Mouse (Mus musculus): ENCODE measurements around the gene Golga5. TPM values are rescaled to one million over a fixed set of nuclear protein-coding genes. Genes with fewer than 3 reads are reported as not detected.
"Not testable (repeated sequence)": the region's sequence is repeated elsewhere in the genome, so short reads cannot be mapped to it uniquely, and the experiment has no call there.

Golga5 gene
- polyA plus RNA-seq, 1 experiment, result 11.4 TPM

DNA sequence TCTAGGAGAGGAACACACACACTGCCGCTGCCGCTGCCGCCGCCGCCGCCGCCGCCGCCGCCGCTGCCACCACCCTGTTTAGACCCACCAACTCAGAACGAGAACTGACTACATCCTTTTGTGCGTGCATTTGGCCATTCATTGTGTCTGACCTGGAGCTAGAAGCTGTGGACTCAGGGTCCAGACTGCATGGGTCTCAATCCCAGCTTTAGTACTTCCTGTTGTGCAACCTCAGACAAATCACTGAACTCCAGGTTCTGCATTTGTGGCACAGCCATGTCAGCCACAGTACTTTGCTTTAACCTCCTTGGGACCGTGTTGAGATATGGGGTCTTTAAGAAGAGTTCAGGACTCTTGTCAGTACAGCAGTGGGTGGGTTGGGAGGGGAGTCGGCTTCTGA lies 26.3 kb upstream of the Golga5 start:
- no peak for DNase-seq (ENCODE audit: low read depth, low spot score)
- 84% methylated on average over 15 of the region's 15 CpGs for WGBS

DNA sequence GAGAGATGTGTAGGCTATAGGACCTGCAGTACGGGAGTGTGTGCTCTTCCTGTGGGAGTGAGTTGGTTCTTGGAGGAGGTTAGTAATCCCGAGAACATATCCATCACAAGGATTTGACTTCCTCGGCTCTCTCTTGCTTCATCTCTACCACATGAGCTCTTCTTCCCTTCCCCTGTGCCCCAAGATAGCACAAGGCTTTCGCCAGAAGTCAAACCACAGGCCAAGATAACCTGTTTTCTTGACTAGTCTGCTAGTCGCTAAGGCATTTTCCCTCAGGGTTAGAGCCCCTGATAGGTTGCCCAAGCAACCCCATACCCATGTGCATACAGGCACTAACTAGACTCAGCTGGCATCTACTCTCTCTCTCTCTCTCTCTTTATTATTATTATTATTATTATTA lies 25.3 kb upstream of the Golga5 start:
- DNase-seq (ENCODE audit: low read depth, low spot score), result no peak
- WGBS, result 83% methylated on average over 5 of the region's 5 CpGs

DNA sequence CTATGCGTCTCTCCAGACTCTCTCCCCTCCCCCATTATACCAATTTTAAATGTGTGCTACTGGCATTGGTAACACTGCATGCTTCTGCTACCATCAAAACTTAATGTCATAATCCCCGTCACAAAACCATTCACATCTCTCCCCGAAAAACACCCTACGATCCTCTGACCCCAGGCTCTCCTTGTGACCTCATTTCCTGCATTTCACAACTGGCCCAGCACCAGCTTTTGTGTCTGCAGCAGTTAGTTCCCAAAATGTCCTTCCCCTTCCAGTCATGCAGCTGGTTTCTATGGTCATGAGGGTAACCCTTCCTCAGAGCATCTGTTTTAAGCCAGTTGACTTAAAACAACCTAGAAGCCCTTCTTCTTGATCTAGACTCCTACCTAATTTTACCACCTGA lies 23.5 kb upstream of the Golga5 start:
- 68% methylated on average over 4 of the region's 4 CpGs for WGBS
- no peak for DNase-seq (ENCODE audit: low read depth, low spot score)

DNA sequence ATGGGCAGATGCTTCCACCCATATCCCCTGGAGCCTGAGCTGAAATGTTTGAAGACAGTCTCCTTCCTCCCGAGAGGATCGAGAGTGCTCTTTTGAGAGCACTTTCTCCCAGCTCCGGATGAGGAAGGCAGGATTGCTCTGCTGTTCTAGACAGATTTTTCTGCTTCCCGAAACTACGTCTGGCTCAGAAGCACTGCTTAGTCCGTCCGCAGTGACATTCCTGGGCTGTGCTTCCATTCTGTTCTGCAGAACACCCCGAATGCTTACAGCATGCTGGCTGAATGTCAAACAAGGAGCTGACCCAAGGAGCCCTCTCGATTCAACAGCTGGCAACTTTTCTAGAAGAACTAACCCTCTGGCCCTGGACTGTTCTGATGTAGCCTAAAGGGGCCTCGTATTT lies 18.5 kb upstream of the Golga5 start:
- 65% methylated on average over 10 of the region's 10 CpGs for WGBS

DNA sequence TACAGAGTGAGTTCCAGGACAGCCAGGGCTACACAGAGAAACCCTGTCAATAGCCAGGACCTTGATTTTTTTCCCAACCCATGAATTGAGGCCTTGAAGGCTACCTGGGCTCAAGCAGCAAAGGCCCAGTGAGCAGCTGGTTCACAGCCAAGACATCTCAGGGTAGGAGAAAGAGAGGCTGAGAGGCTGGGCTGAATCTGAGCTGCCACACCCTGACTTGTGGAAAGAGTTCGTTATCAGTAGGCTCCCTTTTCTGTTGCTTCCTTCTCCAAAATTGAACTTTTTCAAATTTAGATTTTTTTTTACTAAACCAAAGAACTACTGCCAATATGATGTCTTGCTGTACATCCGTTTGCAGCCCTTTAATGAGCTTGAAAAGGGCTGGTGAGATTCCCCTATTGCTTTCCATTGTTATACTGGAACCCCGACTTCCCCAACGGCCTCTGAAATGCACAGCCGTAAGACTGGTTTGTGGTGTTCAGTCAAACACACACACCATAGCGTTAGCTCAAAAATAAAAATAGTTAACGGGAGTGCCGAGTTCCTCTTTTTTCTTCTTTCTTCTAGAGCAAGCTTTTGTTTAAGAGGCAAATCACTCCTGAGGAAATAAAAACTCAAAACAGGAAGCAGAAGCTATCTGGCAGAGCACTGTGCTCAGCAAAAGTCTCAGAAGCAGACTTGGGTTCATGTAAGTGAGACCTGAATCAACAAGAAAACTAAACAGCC lies 17.6 kb upstream of the Golga5 start:
- DNase-seq (ENCODE audit: low read depth, low spot score), result no peak
- 73% methylated on average over 8 of the region's 8 CpGs for WGBS

More for the DNA sequence above, 18.5 kb upstream of the Golga5 start:
- DNase-seq (ENCODE audit: low read depth, low spot score), result no peak

DNA sequence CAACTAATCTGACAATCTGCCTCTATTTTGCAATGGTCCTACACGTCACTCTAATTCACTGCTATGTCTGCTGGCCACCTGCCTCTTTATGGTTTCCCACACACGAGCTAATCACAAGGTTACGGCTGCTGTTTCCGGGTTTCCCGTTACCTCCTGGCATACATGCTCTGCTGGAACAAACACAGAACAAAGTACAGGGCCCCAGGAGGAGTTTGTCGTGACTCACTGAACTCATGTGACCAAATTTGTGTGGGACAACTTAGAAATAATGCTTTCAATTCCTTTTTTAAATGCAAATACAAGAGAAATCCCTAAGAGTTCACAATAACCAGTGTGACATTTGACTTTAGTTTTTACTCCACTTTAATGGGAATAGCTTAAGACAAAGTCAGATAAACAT lies 15.4 kb upstream of the Golga5 start:
- 8% methylated on average over 6 of the region's 6 CpGs for WGBS
- peak; percentile 79 for DNase-seq (ENCODE audit: low read depth, low spot score)

DNA sequence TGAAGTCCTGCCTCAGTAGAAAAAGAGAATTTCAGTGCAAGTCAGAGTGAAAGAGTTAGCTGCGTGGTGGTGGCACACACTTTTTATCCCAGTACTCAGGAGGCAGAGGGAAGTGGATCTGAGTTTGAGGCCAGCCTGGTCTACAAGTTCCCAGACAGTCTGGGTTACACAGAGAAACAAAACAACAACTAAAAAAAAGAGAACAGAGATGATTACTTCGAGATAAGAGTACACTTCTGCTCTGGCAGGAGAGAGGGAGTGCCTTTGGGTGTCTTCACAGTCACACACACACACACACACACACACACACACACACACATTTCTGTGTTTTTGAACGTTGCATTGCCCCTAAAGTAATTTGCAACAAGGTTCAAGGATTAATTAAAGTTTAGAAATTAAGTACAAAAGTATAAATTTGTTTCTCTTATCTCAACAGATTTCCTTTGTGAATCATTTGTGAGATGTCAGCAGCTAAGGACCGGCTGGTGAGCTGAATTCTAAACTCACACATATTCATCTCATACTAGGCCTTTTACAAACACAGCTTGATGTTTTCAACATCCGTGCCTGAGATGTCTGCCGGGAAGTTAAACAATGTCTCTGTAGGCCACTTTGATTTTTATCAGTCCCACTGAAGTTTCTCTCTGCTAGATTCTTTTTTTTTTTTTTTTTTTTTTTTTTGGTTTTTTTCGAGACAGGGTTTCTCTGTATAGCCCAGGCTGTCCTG lies 12.3 kb upstream of the Golga5 start:
- WGBS, result 53% methylated on average over 7 of the region's 7 CpGs
- DNase-seq (ENCODE audit: low read depth, low spot score), result no peak

DNA sequence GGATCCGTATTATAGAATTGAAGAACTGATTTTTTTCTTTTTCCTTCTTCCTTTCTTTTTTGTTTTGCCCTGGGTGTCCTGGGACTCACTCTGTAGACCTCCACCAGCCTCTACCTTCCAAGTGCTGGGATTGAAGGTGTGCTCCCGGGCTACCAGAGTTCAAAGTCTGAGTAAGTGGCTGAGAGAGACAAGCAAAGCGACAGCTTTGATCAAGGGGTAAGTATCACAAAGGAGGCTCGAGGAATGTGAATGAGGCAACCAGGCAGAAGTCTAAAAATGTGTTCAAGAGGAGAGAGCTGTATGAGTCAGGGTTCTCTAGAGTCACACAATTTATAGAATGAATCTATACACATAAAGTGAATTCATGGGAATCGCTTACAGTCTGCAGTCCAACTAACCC lies 8.9 kb upstream of the Golga5 start:
- 54% methylated on average over 5 of the region's 5 CpGs for WGBS
- DNase-seq (ENCODE audit: low read depth, low spot score), result no peak

DNA sequence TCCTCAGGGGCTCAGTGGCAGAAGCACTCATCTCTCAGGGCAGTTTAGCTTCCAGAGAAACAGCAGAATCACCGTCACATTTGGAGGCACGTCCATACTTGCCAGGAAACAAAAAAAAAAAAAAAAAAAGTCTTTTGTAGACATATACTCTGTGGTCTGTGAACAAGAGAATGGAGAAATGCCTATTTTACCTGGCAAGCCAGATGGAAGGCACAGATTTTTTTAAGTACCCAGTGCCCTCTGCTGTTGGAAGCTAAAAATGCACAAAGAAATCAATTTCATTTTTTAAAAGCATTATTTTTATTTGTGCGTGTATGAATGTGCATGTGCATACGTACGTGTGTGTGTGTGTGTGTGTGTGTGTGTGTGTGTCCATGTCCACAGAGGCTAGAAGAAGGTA lies 7.8 kb upstream of the Golga5 start:
- WGBS, result 36% methylated on average over 5 of the region's 5 CpGs
- DNase-seq (ENCODE audit: low read depth, low spot score), result no peak

DNA sequence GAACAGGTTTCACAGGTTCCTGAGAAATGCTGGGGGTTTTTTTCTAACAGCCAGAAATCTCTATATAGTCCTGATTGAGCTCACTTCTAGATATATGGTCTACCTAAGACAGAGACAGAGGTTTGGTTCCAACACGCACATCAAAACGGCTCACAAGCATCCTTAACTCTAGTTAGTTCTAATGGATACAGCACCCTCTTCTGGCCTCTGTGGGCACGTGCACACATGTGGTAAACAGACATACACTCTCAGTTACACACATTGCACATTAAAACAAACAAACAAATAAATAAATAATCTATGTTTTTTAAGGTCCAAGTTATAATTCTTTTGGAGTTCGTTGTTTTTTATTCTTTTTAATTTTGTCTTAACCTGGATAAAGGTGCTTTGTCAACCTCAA lies 4.3 kb upstream of the Golga5 start:
- no peak for DNase-seq (ENCODE audit: low read depth, low spot score)
- WGBS, result 74% methylated on average over 4 of the region's 4 CpGs

DNA sequence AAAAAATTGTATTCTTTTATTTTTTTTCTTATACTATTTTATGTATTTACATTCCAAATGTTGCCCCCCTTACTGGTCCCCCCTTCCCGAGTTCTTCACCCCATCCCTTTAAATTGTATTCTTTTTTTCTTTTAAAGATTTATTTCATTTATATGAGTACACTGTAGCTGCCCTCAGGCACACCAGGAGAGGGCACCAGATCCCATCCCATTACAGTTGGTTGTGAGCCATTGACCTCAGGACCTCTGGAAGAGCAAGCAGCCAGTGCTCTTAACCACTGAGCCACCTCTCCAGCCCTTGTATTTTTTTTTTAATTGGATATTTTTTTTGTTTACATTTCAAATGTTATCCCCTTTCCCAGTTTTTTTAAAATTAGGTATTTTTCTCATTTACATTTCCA lies 799 bp upstream of the Golga5 start:
- no peak for DNase-seq (ENCODE audit: low read depth, low spot score)
- WGBS, result 73% methylated on average over 1 of the region's 1 CpGs

DNA sequence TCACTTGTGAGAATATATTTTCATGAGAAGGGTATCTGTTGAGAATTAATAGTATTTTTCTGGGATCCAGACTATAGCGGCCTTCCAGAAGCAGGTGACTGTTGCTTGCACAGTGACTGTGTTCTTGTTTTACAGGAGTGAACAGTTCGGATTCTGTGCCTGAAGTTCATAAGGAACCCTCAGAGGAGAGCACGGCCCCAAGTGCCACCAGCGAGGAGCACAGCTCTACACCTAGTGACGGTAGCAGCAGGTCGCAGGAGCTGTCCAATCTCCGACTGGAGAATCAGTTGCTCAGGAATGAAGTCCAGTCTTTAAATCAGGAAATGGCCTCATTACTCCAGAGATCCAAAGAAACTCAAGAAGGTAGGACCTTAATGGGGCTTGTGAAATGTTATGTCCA lies 5.5 kb downstream of the Golga5 start:
- WGBS, result 91% methylated on average over 7 of the region's 7 CpGs
- DNase-seq (ENCODE audit: low read depth, low spot score), result no peak

DNA sequence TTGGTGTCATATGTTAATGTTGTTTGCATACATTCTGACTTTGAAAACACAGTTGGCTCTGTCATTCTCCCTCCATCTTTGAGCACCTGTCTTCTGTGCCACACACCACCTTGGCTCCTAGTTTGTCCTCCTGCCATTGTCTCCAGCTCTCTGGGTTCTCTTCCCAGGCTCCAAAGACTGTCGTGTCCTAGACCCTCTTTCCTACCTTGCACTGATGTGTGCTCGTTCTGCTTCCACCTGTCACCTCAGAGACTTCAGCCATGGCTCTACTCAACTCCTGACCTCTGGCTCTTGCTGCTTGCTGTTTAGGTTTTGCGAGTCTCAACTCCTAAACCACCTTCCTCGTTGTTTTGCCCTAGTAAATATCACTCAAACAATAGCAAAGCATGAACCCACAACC lies 11.5 kb downstream of the Golga5 start:
- no peak for DNase-seq (ENCODE audit: low read depth, low spot score)
- WGBS, result 81% methylated on average over 4 of the region's 4 CpGs

DNA sequence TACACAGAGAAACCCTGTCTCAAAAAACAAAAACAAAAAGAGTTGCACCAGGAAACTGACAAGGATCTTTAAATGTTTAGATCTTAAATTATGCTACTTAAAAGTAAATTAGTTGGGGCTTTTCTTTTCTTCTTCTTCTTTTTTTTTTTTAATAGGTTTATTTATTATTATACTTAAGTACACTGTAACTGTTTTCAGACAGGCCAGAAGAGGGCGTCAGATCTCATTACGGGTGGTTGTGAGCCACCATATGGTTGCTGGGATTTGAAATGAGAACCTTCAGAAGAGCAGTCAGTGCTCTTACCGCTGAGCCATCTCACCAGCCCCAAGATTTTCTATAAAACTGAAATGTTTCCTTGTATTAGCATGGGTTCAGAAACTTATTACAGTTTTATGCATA lies 16.0 kb downstream of the Golga5 start:
- WGBS, result 60% methylated on average over 3 of the region's 3 CpGs

DNA sequence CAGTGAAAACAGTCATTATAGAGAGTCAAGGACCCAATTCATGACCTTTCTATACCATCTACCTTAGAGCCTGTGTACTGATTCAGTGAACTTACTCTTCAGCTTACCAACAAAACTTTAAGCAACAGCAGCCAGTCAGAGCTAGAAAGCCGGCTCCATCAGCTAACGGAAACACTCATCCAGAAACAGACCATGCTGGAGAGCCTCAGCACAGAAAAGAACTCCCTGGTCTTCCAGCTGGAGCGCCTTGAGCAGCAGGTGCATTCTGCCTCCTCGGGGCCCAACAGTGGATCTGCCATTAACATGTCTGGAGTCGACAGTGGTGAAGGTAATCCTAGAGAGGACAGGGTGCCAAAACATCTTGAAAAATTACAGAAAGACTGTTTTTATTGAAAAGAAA lies 23.0 kb downstream of the Golga5 start:
- no peak for DNase-seq (ENCODE audit: low read depth, low spot score)
- 87% methylated on average over 5 of the region's 5 CpGs for WGBS

More for the DNA sequence above, 16.0 kb downstream of the Golga5 start:
- no peak for DNase-seq (ENCODE audit: low read depth, low spot score)

DNA sequence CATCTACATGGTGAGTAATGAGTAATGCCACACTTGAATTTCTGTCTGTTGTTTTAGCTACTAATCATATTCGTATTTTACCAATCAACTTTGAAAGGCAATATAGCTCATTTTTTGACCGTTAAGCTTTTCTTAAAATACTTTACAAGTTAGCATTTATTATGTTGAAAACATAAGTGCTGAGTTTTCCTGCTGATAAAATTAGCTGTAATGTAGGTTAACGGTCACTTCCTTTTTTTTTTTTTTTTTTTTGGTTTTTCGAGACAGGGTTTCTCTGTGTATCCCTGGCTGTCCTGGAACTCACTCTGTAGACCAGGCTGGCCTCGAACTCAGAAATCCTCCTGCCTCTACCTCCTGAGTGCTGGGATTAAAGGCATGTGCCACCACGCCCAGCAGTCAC lies 26.8 kb downstream of the Golga5 start:
- not testable (repeated sequence) for DNase-seq (ENCODE audit: low read depth, low spot score)
- 73% methylated on average over 6 of the region's 6 CpGs for WGBS

DNA sequence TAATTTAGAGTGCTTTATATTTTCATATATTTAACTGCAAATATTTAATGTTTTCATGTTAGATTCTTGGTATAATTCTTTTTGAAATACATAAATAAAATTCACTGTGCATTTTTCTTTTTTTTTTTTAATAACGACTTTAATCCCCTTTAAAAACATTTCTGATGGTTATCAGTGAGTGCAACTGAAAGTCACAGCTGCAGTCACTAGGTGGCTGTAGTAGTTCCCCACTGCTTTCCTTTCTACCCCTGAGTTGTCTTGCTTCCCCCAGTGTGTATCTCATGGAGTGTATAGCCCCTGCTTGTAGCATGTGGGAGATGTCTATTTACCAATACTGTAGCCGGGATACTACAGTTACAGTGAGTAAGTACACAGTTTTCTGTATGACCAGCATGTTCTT lies 29.0 kb downstream of the Golga5 start:
- WGBS, result 78% methylated on average over 2 of the region's 2 CpGs
- no peak for DNase-seq (ENCODE audit: low read depth, low spot score)

DNA sequence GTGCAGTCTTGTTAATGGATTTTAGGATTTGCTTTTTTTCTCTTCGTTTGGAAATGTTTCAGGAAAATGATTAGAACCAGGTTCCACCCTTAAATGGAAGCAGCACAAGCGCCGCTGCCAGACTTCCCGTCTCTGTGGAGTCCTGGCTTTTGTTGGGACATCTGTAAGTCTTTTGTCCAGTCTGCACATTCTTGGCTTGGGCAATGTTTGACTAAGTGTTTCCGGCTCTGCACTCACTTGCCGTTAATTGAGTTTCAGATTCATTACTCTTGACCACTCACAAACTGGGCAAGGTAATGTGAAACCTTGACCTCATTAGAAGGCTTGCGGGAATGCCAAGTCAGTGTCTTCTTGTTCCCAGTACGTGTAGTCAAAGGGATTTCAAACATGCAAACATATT lies 29.8 kb downstream of the Golga5 start:
- 65% methylated on average over 8 of the region's 8 CpGs for WGBS

DNA sequence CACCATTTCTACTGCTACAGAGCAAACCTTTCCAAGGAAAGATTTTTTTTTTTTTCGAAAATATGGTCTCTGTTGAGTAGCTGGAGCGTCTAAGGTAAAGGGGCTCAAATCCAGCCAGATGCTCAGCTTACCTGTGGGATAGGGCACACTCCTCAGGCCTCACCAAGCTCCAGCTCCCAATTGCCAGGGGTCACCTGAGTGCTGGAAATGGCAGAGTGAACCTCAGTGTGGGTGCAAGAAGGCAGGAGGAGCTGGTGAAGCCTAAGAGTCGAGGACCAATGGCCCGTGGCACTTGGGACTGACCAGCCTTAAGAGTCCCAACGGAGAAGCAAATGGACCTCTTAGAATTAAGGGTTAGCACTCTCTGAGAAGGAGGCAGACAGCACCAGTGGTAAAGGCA lies 30.3 kb downstream of the Golga5 start:
- WGBS, result 94% methylated on average over 5 of the region's 5 CpGs

More for the DNA sequence above, 29.8 kb downstream of the Golga5 start:
- no peak for DNase-seq (ENCODE audit: low read depth, low spot score)

DNA sequence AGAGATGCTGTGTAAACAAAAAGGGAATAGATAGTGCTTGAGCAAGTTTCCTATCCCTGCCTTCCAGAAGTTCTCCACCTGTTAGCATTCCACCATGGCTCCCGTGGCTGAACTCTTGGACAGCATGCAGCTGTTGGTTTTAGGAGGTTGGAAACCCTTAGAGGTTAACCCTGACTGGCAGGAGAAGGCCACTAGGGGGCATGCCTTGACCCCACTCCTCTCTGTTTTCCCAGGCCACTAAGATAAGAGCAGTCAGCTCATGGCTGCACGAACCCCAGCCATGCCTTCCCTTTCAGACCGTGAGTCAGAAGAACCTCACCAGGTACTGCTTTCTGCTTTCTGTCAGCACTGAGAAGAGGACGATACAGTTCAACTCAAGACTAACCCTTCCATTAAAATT lies 30.8 kb downstream of the Golga5 start:
- 73% methylated on average over 4 of the region's 4 CpGs for WGBS
- DNase-seq (ENCODE audit: low read depth, low spot score), result no peak

More for the DNA sequence above, 30.3 kb downstream of the Golga5 start:
- no peak for DNase-seq (ENCODE audit: low read depth, low spot score)

DNA sequence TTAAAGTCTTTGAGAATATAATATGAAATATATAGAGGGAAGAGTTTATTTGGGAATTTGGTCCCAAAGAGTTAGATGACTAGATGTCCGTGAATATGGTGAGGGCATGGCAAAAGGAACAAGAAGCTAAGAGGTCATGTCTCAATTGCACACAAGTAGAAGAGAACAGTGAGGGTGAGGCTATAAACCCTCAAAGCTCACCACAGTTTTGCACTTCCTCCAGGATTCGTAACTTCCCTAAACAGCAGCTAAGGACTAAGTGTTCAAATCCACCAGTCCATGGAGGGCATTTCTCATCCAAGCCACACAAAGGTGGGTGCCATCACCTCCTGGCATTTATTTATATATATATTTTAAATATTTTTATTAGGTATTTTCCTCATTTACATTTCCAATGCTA lies 32.1 kb downstream of the Golga5 start:
- WGBS, result 90% methylated on average over 2 of the region's 2 CpGs
- DNase-seq (ENCODE audit: low read depth, low spot score), result no peak

Measured in large intestine, adult 2 months (tissue).